Mouse (Mus musculus): Measurements from ENCODE around the gene C530008M17Rik.

- no peak for TF ChIP-seq CTCF (conservative IDR thresholded peaks at IDR 0.05; ENCODE audit: insufficient read depth, insufficient read length, low read depth, low read length)
- TF ChIP-seq POLR2A (IDR thresholded peaks at IDR 0.05; ENCODE audit: low read depth, low read length) = no peak
Measured at GRCm38 (mm10) chr5:76884107-76884506, 227.8 kb downstream of the C530008M17Rik start.
